Mouse (Mus musculus): Measurements from ENCODE around the gene Slc48a1. TPM values are rescaled to one million over a fixed set of nuclear protein-coding genes. Genes with fewer than 3 reads are reported as not detected.

Slc48a1 gene
- polyA plus RNA-seq, 1 experiment from 2014 or later, result 65.4 TPM

- no peaks in the 10 kb centered on the region for H3K27me3 ChIP-seq (replicated peaks; ENCODE audit: control insufficient read depth, insufficient read depth, low read length)
- no peaks in the 10 kb centered on the region for H3K9me3 ChIP-seq (replicated peaks; ENCODE audit: control insufficient read depth, low read length)
- peaks cover 8% of the 10 kb centered on the region for H3K4me1 ChIP-seq (ENCODE audit: control insufficient read depth, insufficient read depth, low read length)
- WGBS, result 85% methylated on average over 4 of the region's 4 CpGs
- H3K4me2 ChIP-seq (ENCODE audit: low read length), result no peak overlapping the region
- DNase-seq (ENCODE audit: low spot score), result no peak
- H3K36me3 ChIP-seq (ENCODE audit: control insufficient read depth, insufficient read depth, low read length), result no peaks in the 10 kb centered on the region
- no peak for ATAC-seq
- H3K27ac ChIP-seq (ENCODE audit: low read depth, low read length), result no peak overlapping the region
- H3K9ac ChIP-seq (ENCODE audit: low read length), result no peak overlapping the region
- H3K4me3 ChIP-seq (ENCODE audit: low read depth, low read length), result no peak overlapping the region
These were observed 29.4 kb upstream of the Slc48a1 start for GRCm38 (mm10) chr15:97748964-97749363.

- DNase-seq (ENCODE audit: low spot score) (no peak), ATAC-seq (no peak)
- WGBS, result 89% methylated on average over 9 of the region's 9 CpGs
- no peak overlapping the region for H3K4me3 ChIP-seq (ENCODE audit: low read depth, low read length)
- H3K4me1 ChIP-seq (ENCODE audit: control insufficient read depth, insufficient read depth, low read length), result peaks cover 8% of the 10 kb centered on the region
- H3K4me2 ChIP-seq (ENCODE audit: low read length), result no peak overlapping the region
- no peaks in the 10 kb centered on the region for H3K9me3 ChIP-seq (replicated peaks; ENCODE audit: control insufficient read depth, low read length)
- no peak overlapping the region for H3K9ac ChIP-seq (ENCODE audit: low read length)
- no peaks in the 10 kb centered on the region for H3K36me3 ChIP-seq (ENCODE audit: control insufficient read depth, insufficient read depth, low read length)
- H3K27me3 ChIP-seq (replicated peaks; ENCODE audit: control insufficient read depth, insufficient read depth, low read length), result no peaks in the 10 kb centered on the region
- H3K27ac ChIP-seq (ENCODE audit: low read depth, low read length), result no peak overlapping the region
These were observed 28.9 kb upstream of the Slc48a1 start for GRCm38 (mm10) chr15:97749397-97749796.

- DNase-seq (ENCODE audit: low spot score) (no peak), ATAC-seq (no peak)
- no peak overlapping the region for H3K27ac ChIP-seq (ENCODE audit: low read depth, low read length)
- no peaks in the 10 kb centered on the region for H3K9me3 ChIP-seq (replicated peaks; ENCODE audit: control insufficient read depth, low read length)
- H3K4me3 ChIP-seq (ENCODE audit: low read depth, low read length), result no peak overlapping the region
- H3K9ac ChIP-seq (ENCODE audit: low read length), result no peak overlapping the region
- H3K4me2 ChIP-seq (ENCODE audit: low read length), result no peak overlapping the region
- WGBS, result 91% methylated on average over 13 of the region's 13 CpGs
- H3K36me3 ChIP-seq (ENCODE audit: control insufficient read depth, insufficient read depth, low read length), result no peaks in the 10 kb centered on the region
- H3K4me1 ChIP-seq (ENCODE audit: control insufficient read depth, insufficient read depth, low read length), result peaks cover 8% of the 10 kb centered on the region
- no peaks in the 10 kb centered on the region for H3K27me3 ChIP-seq (replicated peaks; ENCODE audit: control insufficient read depth, insufficient read depth, low read length)
These were observed 28.5 kb upstream of the Slc48a1 start for GRCm38 (mm10) chr15:97749841-97750240.

- Histone ChIP-seq H3K4me1 (ENCODE audit: control insufficient read depth, insufficient read depth, low read length) (peaks cover 8% of the 10 kb centered on the region), H3K27me3 (replicated peaks; ENCODE audit: control insufficient read depth, insufficient read depth, low read length) (no peaks in the 10 kb centered on the region), H3K9ac (ENCODE audit: low read length) (no peak overlapping the region), H3K27ac (ENCODE audit: low read depth, low read length) (peak overlapping the region; percentile 58), H3K4me3 (ENCODE audit: low read depth, low read length) (no peak overlapping the region), H3K4me2 (ENCODE audit: low read length) (no peak overlapping the region), H3K9me3 (replicated peaks; ENCODE audit: control insufficient read depth, low read length) (no peaks in the 10 kb centered on the region), H3K36me3 (ENCODE audit: control insufficient read depth, insufficient read depth, low read length) (no peaks in the 10 kb centered on the region)
- ATAC-seq, result peak; percentile 93
- DNase-seq (ENCODE audit: low spot score), result peak; percentile 89
- 13% methylated on average over 12 of the region's 12 CpGs for WGBS
These were observed 27.6 kb upstream of the Slc48a1 start for GRCm38 (mm10) chr15:97750697-97751096.

- Histone ChIP-seq H3K27ac (ENCODE audit: low read depth, low read length) (no peak overlapping the region), H3K9ac (ENCODE audit: low read length) (no peak overlapping the region), H3K4me3 (ENCODE audit: low read depth, low read length) (no peak overlapping the region), H3K36me3 (ENCODE audit: control insufficient read depth, insufficient read depth, low read length) (no peaks in the 10 kb centered on the region), H3K27me3 (replicated peaks; ENCODE audit: control insufficient read depth, insufficient read depth, low read length) (no peaks in the 10 kb centered on the region), H3K4me2 (ENCODE audit: low read length) (no peak overlapping the region), H3K9me3 (replicated peaks; ENCODE audit: control insufficient read depth, low read length) (no peaks in the 10 kb centered on the region), H3K4me1 (ENCODE audit: control insufficient read depth, insufficient read depth, low read length) (peaks cover 8% of the 10 kb centered on the region)
- no peak for DNase-seq (ENCODE audit: low spot score)
- no peak for ATAC-seq
- WGBS, result 88% methylated on average over 2 of the region's 2 CpGs
These were observed 26.6 kb upstream of the Slc48a1 start for GRCm38 (mm10) chr15:97751676-97752075.

GRCm38 (mm10) chr15:97752491-97752890 is 25.8 kb upstream of the Slc48a1 start:
- Histone ChIP-seq H3K9me3 (replicated peaks; ENCODE audit: control insufficient read depth, low read length) (no peaks in the 10 kb centered on the region), H3K4me1 (ENCODE audit: control insufficient read depth, insufficient read depth, low read length) (peaks cover 8% of the 10 kb centered on the region), H3K4me2 (ENCODE audit: low read length) (no peak overlapping the region), H3K27ac (ENCODE audit: low read depth, low read length) (no peak overlapping the region), H3K36me3 (ENCODE audit: control insufficient read depth, insufficient read depth, low read length) (no peaks in the 10 kb centered on the region), H3K27me3 (replicated peaks; ENCODE audit: control insufficient read depth, insufficient read depth, low read length) (no peaks in the 10 kb centered on the region), H3K9ac (ENCODE audit: low read length) (no peak overlapping the region), H3K4me3 (ENCODE audit: low read depth, low read length) (no peak overlapping the region)
- DNase-seq (ENCODE audit: low spot score), result no peak
- no peak for ATAC-seq
- WGBS, result 91% methylated on average over 5 of the region's 5 CpGs

- H3K4me3 ChIP-seq (ENCODE audit: low read depth, low read length), result no peak overlapping the region
- H3K36me3 ChIP-seq (ENCODE audit: control insufficient read depth, insufficient read depth, low read length), result no peaks in the 10 kb centered on the region
- 52% methylated on average over 6 of the region's 6 CpGs for WGBS
- H3K4me2 ChIP-seq (ENCODE audit: low read length), result no peak overlapping the region
- H3K27ac ChIP-seq (ENCODE audit: low read depth, low read length), result no peak overlapping the region
- ATAC-seq, result no peak
- H3K9ac ChIP-seq (ENCODE audit: low read length), result no peak overlapping the region
- H3K27me3 ChIP-seq (replicated peaks; ENCODE audit: control insufficient read depth, insufficient read depth, low read length), result no peaks in the 10 kb centered on the region
- H3K4me1 ChIP-seq (ENCODE audit: control insufficient read depth, insufficient read depth, low read length), result peaks cover 8% of the 10 kb centered on the region
- DNase-seq (ENCODE audit: low spot score), result no peak
- no peaks in the 10 kb centered on the region for H3K9me3 ChIP-seq (replicated peaks; ENCODE audit: control insufficient read depth, low read length)
These were observed 23.8 kb upstream of the Slc48a1 start for GRCm38 (mm10) chr15:97754476-97754875.

- H3K27me3 ChIP-seq (replicated peaks; ENCODE audit: control insufficient read depth, insufficient read depth, low read length), result no peaks in the 10 kb centered on the region
- ATAC-seq (no peak), DNase-seq (ENCODE audit: low spot score) (no peak)
- no peaks in the 10 kb centered on the region for H3K9me3 ChIP-seq (replicated peaks; ENCODE audit: control insufficient read depth, low read length)
- no peak overlapping the region for H3K27ac ChIP-seq (ENCODE audit: low read depth, low read length)
- H3K4me2 ChIP-seq (ENCODE audit: low read length), result no peak overlapping the region
- H3K4me3 ChIP-seq (ENCODE audit: low read depth, low read length), result no peak overlapping the region
- H3K9ac ChIP-seq (ENCODE audit: low read length), result no peak overlapping the region
- H3K36me3 ChIP-seq (ENCODE audit: control insufficient read depth, insufficient read depth, low read length), result no peaks in the 10 kb centered on the region
- peaks cover 5% of the 10 kb centered on the region for H3K4me1 ChIP-seq (ENCODE audit: control insufficient read depth, insufficient read depth, low read length)
- WGBS, result 56% methylated on average over 8 of the region's 8 CpGs
These were observed 23.0 kb upstream of the Slc48a1 start for GRCm38 (mm10) chr15:97755361-97755760.

- Histone ChIP-seq H3K27me3 (replicated peaks; ENCODE audit: control insufficient read depth, insufficient read depth, low read length) (no peaks in the 10 kb centered on the region), H3K27ac (ENCODE audit: low read depth, low read length) (no peak overlapping the region), H3K4me2 (ENCODE audit: low read length) (no peak overlapping the region), H3K36me3 (ENCODE audit: control insufficient read depth, insufficient read depth, low read length) (no peaks in the 10 kb centered on the region), H3K4me3 (ENCODE audit: low read depth, low read length) (no peak overlapping the region), H3K9ac (ENCODE audit: low read length) (no peak overlapping the region), H3K4me1 (ENCODE audit: control insufficient read depth, insufficient read depth, low read length) (no peaks in the 10 kb centered on the region), H3K9me3 (replicated peaks; ENCODE audit: control insufficient read depth, low read length) (no peaks in the 10 kb centered on the region)
- no peak for ATAC-seq
- DNase-seq (ENCODE audit: low spot score), result no peak
- WGBS, result 91% methylated on average over 9 of the region's 9 CpGs
These were observed 18.3 kb upstream of the Slc48a1 start for GRCm38 (mm10) chr15:97760006-97760405.
